Mouse (Mus musculus) liver, adult 2 months (tissue): ENCODE results near the gene Mttp.

Experiments
- CTCF ChIP-seq: fragments of 200-500 bp; IDR thresholded peaks from 2 replicates; pipeline ENCODE4 v1.5.1; 2011; ENCODE audit warnings: low read depth, low read length, control low read depth
- POLR2A ChIP-seq: fragments of 200-500 bp; IDR thresholded peaks from 2 replicates; pipeline ENCODE4 v1.6.1; 2011; ENCODE audit warnings: low read length, control low read depth; ENCODE audit not compliant: insufficient read depth; ENCODE audit errors: extremely low read depth

DNA sequence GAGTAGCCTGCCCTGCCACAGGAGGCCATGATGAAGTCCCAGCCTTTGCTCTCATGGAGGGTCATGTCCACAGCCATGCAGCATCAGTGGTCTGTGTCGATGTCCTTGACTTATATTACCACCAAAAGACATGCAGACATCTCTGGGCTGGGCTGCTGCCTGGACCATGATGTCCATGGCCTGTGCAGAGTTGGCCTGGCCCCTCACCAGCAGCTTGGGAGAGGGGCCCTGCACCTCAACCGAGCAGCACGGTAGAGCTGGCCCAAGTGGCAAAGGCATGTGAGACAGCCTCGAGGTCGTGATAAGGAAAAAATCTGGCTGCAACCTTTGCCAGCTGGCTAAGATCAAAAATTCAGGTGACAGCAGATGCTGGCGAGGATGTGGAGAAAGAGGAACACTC is 5.1 kb downstream of the Mttp start:
- no peak for TF ChIP-seq CTCF
- no peak for TF ChIP-seq POLR2A
